Mouse (Mus musculus) skeletal muscle tissue, adult 2 months (tissue): Measurements from ENCODE around the gene Syngr1.

Source experiments
- DNase-seq: peaks from one replicate; pipeline ENCODE4 v3.0.0-alpha.2; 2012; ENCODE audit warnings: low read depth, low spot score

Gene Syngr1

GRCm38 (mm10) chr15:80090155-80090554 is 979 bp upstream of the Syngr1 start:
- DNase-seq: no peak

- DNase-seq: no peak
These were observed 403 bp upstream of the Syngr1 start for GRCm38 (mm10) chr15:80090741-80091120.

GRCm38 (mm10) chr15:80092041-80092441 is 907 bp downstream of the Syngr1 start:
- no peak for DNase-seq

- no peak for DNase-seq
These were observed 1.5 kb downstream of the Syngr1 start for GRCm38 (mm10) chr15:80092599-80092998.

- DNase-seq: no peak
These were observed 3.1 kb downstream of the Syngr1 start for GRCm38 (mm10) chr15:80094201-80094600.

GRCm38 (mm10) chr15:80095596-80095995 is 4.5 kb downstream of the Syngr1 start:
- DNase-seq: no peak

GRCm38 (mm10) chr15:80096406-80096805 is 5.3 kb downstream of the Syngr1 start:
- no peak for DNase-seq

- DNase-seq: no peak
These were observed 6.1 kb downstream of the Syngr1 start for GRCm38 (mm10) chr15:80096946-80097881.

GRCm38 (mm10) chr15:80097999-80098461 is 6.9 kb downstream of the Syngr1 start:
- DNase-seq: no peak

GRCm38 (mm10) chr15:80098809-80099208 is 7.7 kb downstream of the Syngr1 start:
- no peak for DNase-seq

GRCm38 (mm10) chr15:80099477-80099876 is 8.3 kb downstream of the Syngr1 start:
- no peak for DNase-seq

- no peak for DNase-seq
These were observed 9.1 kb downstream of the Syngr1 start for GRCm38 (mm10) chr15:80100196-80100595.

GRCm38 (mm10) chr15:80100871-80101270 is 9.7 kb downstream of the Syngr1 start:
- no peak for DNase-seq

- DNase-seq: no peak
These were observed 10.4 kb downstream of the Syngr1 start for GRCm38 (mm10) chr15:80101503-80101902.

- DNase-seq: no peak
These were observed 11.4 kb downstream of the Syngr1 start for GRCm38 (mm10) chr15:80102495-80102894.

- no peak for DNase-seq
These were observed 14.6 kb downstream of the Syngr1 start for GRCm38 (mm10) chr15:80105490-80106410.

GRCm38 (mm10) chr15:80107143-80107542 is 16.0 kb downstream of the Syngr1 start:
- DNase-seq: no peak

- DNase-seq: no peak
These were observed 16.4 kb downstream of the Syngr1 start for GRCm38 (mm10) chr15:80107575-80107974.

- no peak for DNase-seq
These were observed 20.3 kb downstream of the Syngr1 start for GRCm38 (mm10) chr15:80111436-80111835.

GRCm38 (mm10) chr15:80112499-80112898 is 21.4 kb downstream of the Syngr1 start:
- DNase-seq: no peak

GRCm38 (mm10) chr15:80114414-80114813 is 23.3 kb downstream of the Syngr1 start:
- DNase-seq: no peak

- DNase-seq: no peak
These were observed 24.1 kb downstream of the Syngr1 start for GRCm38 (mm10) chr15:80115256-80115655.
